Mouse (Mus musculus) liver, embryonic 14.5 days (tissue): ENCODE results near the gene Mpdz. TPM values are rescaled to one million over a fixed set of nuclear protein-coding genes. Genes with fewer than 3 reads are reported as not detected.

Source experiments
- ATAC-seq: fragments of 200-750 bp; cut with Nextera tagmentation; 2 replicates; pipeline ENCODE4 v1.8.0; 2017; ENCODE audit warnings: moderate number of reproducible peaks, mild to moderate bottlenecking, moderate library complexity; ENCODE audit not compliant: insufficient read depth
- DNase-seq, 3 experiments: peaks; one replicate each; pipeline ENCODE4 v3.0.0-alpha.2; 2012 to 2013; ENCODE audit warnings: low read depth in 3 of 3, low spot score in 3 of 3
- H3K27ac ChIP-seq: fragments of 300-500 bp; sonication (generic); 2 replicates; pipeline ENCODE4 v1.5.1; 2014; ENCODE audit warnings: moderate library complexity, mild to moderate bottlenecking, control low read depth, inconsistent platforms
- H3K27me3 ChIP-seq: fragments of 300-500 bp; sonication (generic); 2 replicates; pipeline ENCODE4 v1.6.1; 2014; ENCODE audit warnings: mild to moderate bottlenecking, low read length, moderate library complexity; ENCODE audit not compliant: control insufficient read depth, insufficient read depth
- H3K36me3 ChIP-seq: fragments of 300-500 bp; sonication (generic); replicated peaks from 2 replicates; pipeline ENCODE4 v1.6.1; 2014; ENCODE audit warnings: low read depth; ENCODE audit not compliant: control insufficient read depth, insufficient read depth
- H3K4me1 ChIP-seq, 2 experiments: fragments of 200-500 bp in 1 of 2; fragments of 300-500 bp in 1 of 2; sonication (generic) in 1 of 2; replicated peaks; 2 replicates each; pipeline ENCODE4 v1.6.1; 2012 to 2014; ENCODE audit warnings: antibody characterized with exemption in 1 of 2, inconsistent platforms in 1 of 2, low read length in 1 of 2; ENCODE audit not compliant: control insufficient read depth in 2 of 2, insufficient read depth in 2 of 2
- H3K4me2 ChIP-seq: fragments of 300-500 bp; sonication (generic); 2 replicates; pipeline ENCODE4 v1.6.1; 2014; ENCODE audit warnings: low read depth, mild to moderate bottlenecking, control low read depth, moderate library complexity
- H3K4me3 ChIP-seq, 2 experiments: fragments of 200-500 bp in 1 of 2; fragments of 300-500 bp in 1 of 2; sonication (generic) in 1 of 2; 2 replicates each; pipeline ENCODE4 v1.5.1; 2012 to 2014; ENCODE audit warnings: low read depth in 2 of 2, low read length in 2 of 2, mild to moderate bottlenecking in 2 of 2, control low read depth in 1 of 2, inconsistent platforms in 1 of 2, moderate library complexity in 1 of 2; ENCODE audit not compliant: insufficient read depth in 1 of 2
- H3K9ac ChIP-seq: fragments of 300-500 bp; sonication (generic); replicated peaks from 2 replicates; pipeline ENCODE4 v1.6.1; 2014; ENCODE audit warnings: mild to moderate bottlenecking, control low read depth, moderate library complexity
- H3K9me3 ChIP-seq: fragments of 300-500 bp; sonication (generic); 2 replicates; pipeline ENCODE4 v1.6.1; 2016; ENCODE audit warnings: low read length, mixed read lengths; ENCODE audit not compliant: control insufficient read depth
- CTCF ChIP-seq: IDR thresholded peaks from 2 replicates; pipeline ENCODE4 v1.5.1; 2016; ENCODE audit warnings: antibody characterized with exemption, low read depth, control low read depth
- EP300 ChIP-seq: IDR thresholded peaks from 2 replicates; pipeline ENCODE4 v1.6.1; 2016; ENCODE audit warnings: antibody characterized with exemption, low read depth
- WGBS: fragments of 180-500 bp; shearing (Covaris S2); extraction: QIAGEN DNeasy Blood & Tissue Kit; methylation state at CpG from one replicate; pipeline ENCODE4 v1.1.7; 2014; ENCODE audit not compliant: insufficient replicate concordance; 5-methylcytosine and 5-hydroxymethylcytosine counted together
- polyA plus RNA-seq, 2 experiments: library from polyadenylated mRNA; depleted of rRNA in 1 of 2; stranded (reverse) in 1 of 2; unstranded in 1 of 2; fragments of >200 nt; fragmentation: Nextera tagmentation in 1 of 2; extraction: Ambion mirVana in 1 of 2; gene quantifications; 2 replicates each; pipeline versions ENCODE4 v1.2.1 to v1.2.3; 2012 to 2014

Gene Mpdz
- polyA plus RNA-seq, 2 experiments: 1.7 to 2.1 TPM

DNA sequence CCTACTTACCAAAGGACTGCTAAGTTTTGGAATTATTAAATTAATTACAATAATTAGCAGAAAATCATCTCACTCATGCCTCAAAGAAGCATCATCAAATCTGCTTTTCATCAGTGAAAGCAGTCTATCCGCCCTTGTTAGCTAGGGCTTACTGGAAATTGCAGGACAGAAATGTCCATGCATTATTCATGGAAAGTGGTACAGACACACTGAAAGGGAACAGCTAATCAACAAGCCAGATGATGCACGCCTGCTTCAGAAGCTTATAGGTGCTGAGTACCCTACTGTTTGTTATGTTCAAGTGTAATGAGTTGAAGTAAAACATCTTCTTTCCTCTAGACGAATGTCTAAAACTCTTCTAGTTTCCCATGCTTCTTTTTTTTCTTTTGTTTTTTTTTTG, 91.2 kb downstream of the Mpdz start:
- Histone ChIP-seq H3K36me3 (no peaks in the 10 kb centered on the region), H3K27me3 (no peaks in the 10 kb centered on the region), H3K9me3 (no peaks in the 10 kb centered on the region), H3K4me3 (no peak overlapping the region), H3K27ac (no peak overlapping the region), H3K4me2 (no peak overlapping the region), H3K9ac (no peak overlapping the region), H3K4me1 (0 out of 4 replicates have a peak, but pooled peaks cover 0 to 3% of the 10 kb centered on the region in 2 experiments)
- no peak for TF ChIP-seq EP300
- no peak for TF ChIP-seq CTCF
- ATAC-seq (no peak), DNase-seq (no peak)
- WGBS: 62% methylated on average over 3 of the region's 3 CpGs

GRCm38 (mm10) chr4:81348646-81349045, 94.0 kb downstream of the Mpdz start:
- Histone ChIP-seq H3K9ac (no peak overlapping the region), H3K4me3 (no peak overlapping the region), H3K9me3 (no peaks in the 10 kb centered on the region), H3K36me3 (no peaks in the 10 kb centered on the region), H3K27ac (no peak overlapping the region), H3K4me1 (0 out of 4 replicates have a peak, but pooled peaks cover 0 to 3% of the 10 kb centered on the region in 2 experiments), H3K4me2 (no peak overlapping the region), H3K27me3 (no peaks in the 10 kb centered on the region)
- ATAC-seq (peak; percentile 35; the same call in 1 of the 2 replicates), DNase-seq (peak in 1 of 3 experiments; percentile 1)
- TF ChIP-seq EP300: no peak
- 55% methylated on average over 7 of the region's 7 CpGs for WGBS

- no peaks in the 10 kb centered on the region for H3K9me3 ChIP-seq
- no peaks in the 10 kb centered on the region for H3K36me3 ChIP-seq
- no peak overlapping the region for H3K4me3 ChIP-seq
- no peak overlapping the region for H3K4me2 ChIP-seq
- 57% methylated on average over 3 of the region's 3 CpGs for WGBS
- 0 out of 4 replicates have a peak, but pooled peaks cover 0 to 3% of the 10 kb centered on the region in 2 experiments for H3K4me1 ChIP-seq
- ATAC-seq (no peak), DNase-seq (no peak)
- H3K27ac ChIP-seq: no peak overlapping the region
- H3K27me3 ChIP-seq: no peaks in the 10 kb centered on the region
- TF ChIP-seq CTCF (no peak), EP300 (no peak)
- H3K9ac ChIP-seq: no peak overlapping the region
These were observed 97.5 kb downstream of the Mpdz start for GRCm38 (mm10) chr4:81345141-81345540.

GRCm38 (mm10) chr4:81333628-81333991, 109.0 kb downstream of the Mpdz start:
- no peak overlapping the region for H3K27ac ChIP-seq
- no peaks in the 10 kb centered on the region for H3K27me3 ChIP-seq
- H3K4me2 ChIP-seq: no peak overlapping the region
- H3K36me3 ChIP-seq: no peaks in the 10 kb centered on the region
- no peaks in the 10 kb centered on the region for H3K9me3 ChIP-seq
- DNase-seq (no peak), ATAC-seq (no peak)
- 68% methylated on average over 2 of the region's 2 CpGs for WGBS
- H3K4me1 ChIP-seq: no peaks in the 10 kb centered on the region
- no peak overlapping the region for H3K4me3 ChIP-seq
- H3K9ac ChIP-seq: no peak overlapping the region
- TF ChIP-seq EP300 (no peak), CTCF (no peak)

DNA sequence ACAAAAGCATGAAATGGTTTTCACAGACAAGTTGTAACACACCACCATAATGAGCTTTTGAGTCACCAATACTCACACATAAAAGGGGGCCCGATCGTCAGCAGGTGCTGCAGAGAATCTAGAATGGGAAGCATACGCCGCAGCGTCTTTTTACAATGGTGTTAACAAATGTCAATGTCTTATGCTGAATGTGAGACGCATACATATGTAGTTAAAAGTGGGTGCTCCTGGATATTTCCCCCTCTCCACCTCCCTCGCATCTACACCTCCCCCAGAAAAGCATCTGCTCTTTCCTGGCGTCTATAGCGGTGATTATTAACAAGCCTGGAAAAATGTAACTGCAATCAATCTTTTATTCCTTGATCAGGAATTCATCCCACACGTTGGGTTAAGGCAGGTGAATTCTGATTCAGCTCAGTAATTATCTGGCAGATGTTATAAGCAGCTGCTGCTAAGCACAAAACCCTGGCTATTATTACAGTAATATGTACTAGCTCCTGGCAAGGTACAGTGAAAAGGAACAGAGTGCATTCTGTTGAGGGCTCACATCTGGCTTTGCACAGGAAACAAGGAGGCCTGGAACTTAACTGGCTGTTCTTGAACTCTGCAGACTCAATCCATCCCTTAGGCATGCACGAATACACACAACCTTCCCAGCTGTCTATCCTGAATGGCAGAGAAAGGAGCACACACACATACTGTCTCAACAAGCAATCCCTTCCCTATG, 109.6 kb downstream of the Mpdz start:
- no peak for ATAC-seq
- Histone ChIP-seq H3K9me3 (no peaks in the 10 kb centered on the region), H3K27ac (no peak overlapping the region), H3K4me3 (no peak overlapping the region), H3K36me3 (no peaks in the 10 kb centered on the region), H3K9ac (no peak overlapping the region), H3K4me2 (no peak overlapping the region), H3K27me3 (no peaks in the 10 kb centered on the region), H3K4me1 (no peaks in the 10 kb centered on the region)
- TF ChIP-seq EP300 (no peak), CTCF (no peak)
- WGBS: 73% methylated on average over 11 of the region's 11 CpGs
- DNase-seq: no peak
